Mouse (Mus musculus): ENCODE data around the gene Eme2. TPM values are rescaled to one million over a fixed set of nuclear protein-coding genes. Genes with fewer than 3 reads are reported as not detected.

The Eme2 gene
- polyA plus RNA-seq, 1 experiment = 4.0 TPM

- peaks cover 8% of the 10 kb centered on the region; the same call in 1 of the 2 replicates for H3K36me3 ChIP-seq (ENCODE audit: control insufficient read depth, insufficient read depth, low read length, poor library complexity, severe bottlenecking)
These were observed 4.3 kb upstream of the Eme2 start for GRCm38 (mm10) chr17:24899153-24899552.

GRCm38 (mm10) chr17:24898041-24898854 is 3.4 kb upstream of the Eme2 start:
- TF ChIP-seq CTCF (IDR thresholded peaks at IDR 0.05; ENCODE audit: low read depth, low read length) (no peak), EP300 (IDR thresholded peaks at IDR 0.05; ENCODE audit: insufficient read depth, low read depth, low read length) (no peak), POLR2A (IDR thresholded peaks at IDR 0.05; ENCODE audit: insufficient read depth, low read length) (no peak)
- Histone ChIP-seq H3K4me3 (ENCODE audit: low read depth, low read length) (no peak overlapping the region), H3K27me3 (ENCODE audit: control insufficient read depth, insufficient read depth, low read length, poor library complexity, severe bottlenecking) (no peaks in the 10 kb centered on the region), H3K9me3 (replicated peaks; ENCODE audit: control insufficient read depth, insufficient read depth, low read length, poor library complexity, severe bottlenecking) (no peaks in the 10 kb centered on the region), H3K36me3 (ENCODE audit: control insufficient read depth, insufficient read depth, low read length, poor library complexity, severe bottlenecking) (peaks cover 8% of the 10 kb centered on the region; the same call in 1 of the 2 replicates), H3K4me1 (ENCODE audit: control insufficient read depth, insufficient read depth, low read length) (no peaks in the 10 kb centered on the region), H3K9ac (ENCODE audit: low read depth, poor library complexity, severe bottlenecking) (no peak overlapping the region), H3K27ac (ENCODE audit: insufficient read depth, low read length) (no peak overlapping the region)

More at GRCm38 (mm10) chr17:24899153-24899552, 4.3 kb upstream of the Eme2 start:
- Histone ChIP-seq H3K27me3 (ENCODE audit: control insufficient read depth, insufficient read depth, low read length, poor library complexity, severe bottlenecking) (no peaks in the 10 kb centered on the region), H3K27ac (ENCODE audit: insufficient read depth, low read length) (no peak overlapping the region), H3K9ac (ENCODE audit: low read depth, poor library complexity, severe bottlenecking) (no peak overlapping the region), H3K9me3 (replicated peaks; ENCODE audit: control insufficient read depth, insufficient read depth, low read length, poor library complexity, severe bottlenecking) (no peaks in the 10 kb centered on the region), H3K4me3 (ENCODE audit: low read depth, low read length) (no peak overlapping the region), H3K4me1 (ENCODE audit: control insufficient read depth, insufficient read depth, low read length) (no peaks in the 10 kb centered on the region)
- TF ChIP-seq CTCF (IDR thresholded peaks at IDR 0.05; ENCODE audit: low read depth, low read length) (no peak), EP300 (IDR thresholded peaks at IDR 0.05; ENCODE audit: insufficient read depth, low read depth, low read length) (no peak), POLR2A (IDR thresholded peaks at IDR 0.05; ENCODE audit: insufficient read depth, low read length) (no peak)

GRCm38 (mm10) chr17:24897600-24897999 is 2.7 kb upstream of the Eme2 start:
- no peaks in the 10 kb centered on the region for H3K4me1 ChIP-seq (ENCODE audit: control insufficient read depth, insufficient read depth, low read length)
- H3K9ac ChIP-seq (ENCODE audit: low read depth, poor library complexity, severe bottlenecking) = no peak overlapping the region
- H3K27ac ChIP-seq (ENCODE audit: insufficient read depth, low read length) = no peak overlapping the region
- peaks cover 8% of the 10 kb centered on the region; the same call in 1 of the 2 replicates for H3K36me3 ChIP-seq (ENCODE audit: control insufficient read depth, insufficient read depth, low read length, poor library complexity, severe bottlenecking)
- no peaks in the 10 kb centered on the region for H3K27me3 ChIP-seq (ENCODE audit: control insufficient read depth, insufficient read depth, low read length, poor library complexity, severe bottlenecking)
- no peak overlapping the region for H3K4me3 ChIP-seq (ENCODE audit: low read depth, low read length)
- H3K9me3 ChIP-seq (replicated peaks; ENCODE audit: control insufficient read depth, insufficient read depth, low read length, poor library complexity, severe bottlenecking) = no peaks in the 10 kb centered on the region
- TF ChIP-seq CTCF (IDR thresholded peaks at IDR 0.05; ENCODE audit: low read depth, low read length) (no peak), POLR2A (IDR thresholded peaks at IDR 0.05; ENCODE audit: insufficient read depth, low read length) (no peak), EP300 (IDR thresholded peaks at IDR 0.05; ENCODE audit: insufficient read depth, low read depth, low read length) (no peak)

- TF ChIP-seq CTCF (IDR thresholded peaks at IDR 0.05; ENCODE audit: low read depth, low read length) = no peak
- TF ChIP-seq EP300 (IDR thresholded peaks at IDR 0.05; ENCODE audit: insufficient read depth, low read depth, low read length) = no peak
- no peak for TF ChIP-seq POLR2A (IDR thresholded peaks at IDR 0.05; ENCODE audit: insufficient read depth, low read length)
- no peaks in the 10 kb centered on the region for H3K27me3 ChIP-seq (ENCODE audit: control insufficient read depth, insufficient read depth, low read length, poor library complexity, severe bottlenecking)
- peak overlapping the region; percentile 92 for H3K4me3 ChIP-seq (ENCODE audit: low read depth, low read length)
- no peaks in the 10 kb centered on the region for H3K4me1 ChIP-seq (ENCODE audit: control insufficient read depth, insufficient read depth, low read length)
- H3K9me3 ChIP-seq (replicated peaks; ENCODE audit: control insufficient read depth, insufficient read depth, low read length, poor library complexity, severe bottlenecking) = no peaks in the 10 kb centered on the region
- H3K27ac ChIP-seq (ENCODE audit: insufficient read depth, low read length) = peak overlapping the region; percentile 69; the same call in 1 of the 2 replicates
- peak overlapping the region; percentile 68 for H3K9ac ChIP-seq (ENCODE audit: low read depth, poor library complexity, severe bottlenecking)
- H3K36me3 ChIP-seq (ENCODE audit: control insufficient read depth, insufficient read depth, low read length, poor library complexity, severe bottlenecking) = peaks cover 8% of the 10 kb centered on the region; the same call in 1 of the 2 replicates
These were observed 2.0 kb upstream of the Eme2 start for GRCm38 (mm10) chr17:24896993-24897269.

- Histone ChIP-seq H3K36me3 (ENCODE audit: control insufficient read depth, insufficient read depth, low read length, poor library complexity, severe bottlenecking) (peaks cover 3% of the 10 kb centered on the region; the same call in 1 of the 2 replicates), H3K9ac (ENCODE audit: low read depth, poor library complexity, severe bottlenecking) (peak within 1 kb of the TSS; percentile 68), H3K27me3 (ENCODE audit: control insufficient read depth, insufficient read depth, low read length, poor library complexity, severe bottlenecking) (no peaks in the 10 kb centered on the region), H3K4me3 (ENCODE audit: low read depth, low read length) (peak within 1 kb of the TSS; percentile 92), H3K9me3 (replicated peaks; ENCODE audit: control insufficient read depth, insufficient read depth, low read length, poor library complexity, severe bottlenecking) (no peaks in the 10 kb centered on the region), H3K27ac (ENCODE audit: insufficient read depth, low read length) (peak within 1 kb of the TSS; percentile 69), H3K4me1 (ENCODE audit: control insufficient read depth, insufficient read depth, low read length) (no peaks in the 10 kb centered on the region)
- TF ChIP-seq EP300 (IDR thresholded peaks at IDR 0.05; ENCODE audit: insufficient read depth, low read depth, low read length) (0 out of 2 replicates have a peak, but pooled peaks have one; percentile 5), POLR2A (IDR thresholded peaks at IDR 0.05; ENCODE audit: insufficient read depth, low read length) (peak; percentile 19), CTCF (IDR thresholded peaks at IDR 0.05; ENCODE audit: low read depth, low read length) (no peak)
These were observed 1.5 kb upstream of the Eme2 start, which contains the start of gene Nme3 for GRCm38 (mm10) chr17:24896241-24896992. Nme3 (plus strand) TSS chr17:24896500.
